Mouse (Mus musculus) small intestine, adult 2 months (tissue): Measurements from ENCODE around the gene Hic1.

Source experiments
- CTCF ChIP-seq: fragments of 200-500 bp; IDR thresholded peaks from 2 replicates; pipeline ENCODE4 v1.5.1; 2012; ENCODE audit warnings: low read depth, mild to moderate bottlenecking, control low read depth, inconsistent platforms, low read length, moderate library complexity, mixed read lengths; ENCODE audit not compliant: insufficient replicate concordance, insufficient read length; ENCODE audit errors: extremely low read depth
- POLR2A ChIP-seq: fragments of 200-500 bp; IDR thresholded peaks from 2 replicates; pipeline ENCODE4 v1.6.1; 2012; ENCODE audit warnings: low read depth, mild to moderate bottlenecking, control low read depth, inconsistent platforms, low read length, moderate library complexity

DNA sequence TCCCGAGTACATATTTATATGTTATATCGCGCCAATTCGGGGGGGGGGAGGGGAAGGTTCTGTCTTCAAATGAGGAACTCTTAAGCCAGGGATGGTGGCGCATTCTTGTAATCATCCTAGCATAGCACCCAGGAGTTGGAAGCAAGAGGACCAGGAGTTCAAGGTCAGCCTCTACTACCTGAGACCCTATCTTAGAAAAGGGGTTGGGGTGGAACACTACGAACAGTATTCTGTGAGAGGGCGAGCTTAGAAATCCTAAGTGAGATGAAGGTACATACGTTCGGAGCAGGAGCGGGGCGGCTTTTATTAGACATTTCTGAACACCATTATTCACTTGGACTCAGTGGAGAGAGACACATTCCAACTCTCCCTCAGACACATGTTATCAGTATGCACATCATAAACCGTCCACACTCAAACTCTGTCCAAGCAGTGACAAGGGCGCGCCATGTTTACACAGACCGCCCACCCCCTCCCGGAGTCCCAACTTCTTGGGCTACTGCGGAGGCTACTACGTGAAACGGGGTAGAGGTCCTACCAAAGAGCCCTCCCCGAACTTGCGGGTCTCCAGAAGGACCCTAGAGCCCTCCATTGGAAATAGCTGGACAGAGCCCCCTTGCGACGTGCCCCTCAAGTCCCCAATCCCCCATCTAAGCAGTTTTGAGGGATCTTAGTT is at the start of gene Hic1:
- no peak for TF ChIP-seq CTCF
- TF ChIP-seq POLR2A: no peak
